Mouse (Mus musculus) gastrocnemius, adult 8-10 months (tissue): Measurements from ENCODE around the gene Plcg1. TPM values are rescaled to one million over a fixed set of nuclear protein-coding genes. Genes with fewer than 3 reads are reported as not detected.

Experiments
- DNase-seq, 2 experiments: peaks; one replicate each; pipeline ENCODE4 v3.0.0; 2022; ENCODE audit warnings: low spot score in 2 of 2
- total RNA-seq, 4 experiments: library from RNA; stranded (reverse); gene quantifications; 2 replicates each; pipeline ENCODE4 v1.2.4; 2022

Plcg1 gene
- 10 to 100 TPM; 16.4 to 24.8 (median 19.4) TPM for total RNA-seq

- DNase-seq: peak; percentile 91 to 92
Measured at GRCm38 (mm10) chr2:160731117-160731838, at the start of gene Plcg1. Gene Plcg1, plus strand, starts transcription at chr2:160731300.

DNA sequence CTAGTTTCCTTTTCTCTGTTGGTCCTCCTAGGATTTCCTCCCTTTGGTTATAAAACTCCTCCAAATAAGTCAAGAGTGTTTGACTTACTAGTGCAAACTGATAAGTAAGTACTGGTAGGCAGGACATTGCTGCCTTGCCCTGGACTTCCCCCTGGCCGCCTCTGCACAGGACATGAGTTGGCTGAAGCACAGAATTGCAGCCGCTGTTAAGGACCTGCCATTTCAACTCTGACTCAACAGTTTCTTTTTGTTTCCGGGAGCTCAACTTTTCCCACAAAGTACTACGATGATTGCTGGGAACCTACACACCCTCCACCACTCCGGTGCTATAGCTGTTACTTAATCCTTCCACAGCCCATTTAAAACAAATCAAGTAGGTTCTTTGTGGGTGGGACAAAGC lies 30.8 kb upstream of the Plcg1 start:
- peak; percentile 11 to 21 for DNase-seq

DNA sequence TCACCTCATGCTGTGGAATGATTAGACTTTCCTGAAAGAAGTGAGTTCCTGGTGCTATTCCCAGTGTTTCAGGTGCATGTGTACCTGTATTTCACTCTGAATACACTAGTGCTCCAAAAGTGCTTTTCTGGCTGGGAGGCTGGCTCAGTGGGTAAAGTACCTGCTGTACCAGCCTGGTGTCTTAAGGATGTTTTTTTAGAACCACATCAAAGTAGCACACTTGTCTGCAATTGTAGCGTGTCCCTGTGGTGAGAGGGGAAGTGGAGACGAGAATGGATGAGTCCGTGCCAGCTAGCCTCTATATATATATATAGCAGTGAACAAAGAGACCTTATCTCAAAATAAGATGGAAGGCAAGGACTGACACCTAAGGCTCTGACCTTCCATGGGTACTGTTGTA lies 29.5 kb upstream of the Plcg1 start:
- no peak for DNase-seq

- DNase-seq: no peak
Measured at GRCm38 (mm10) chr2:160702824-160703223, 28.3 kb upstream of the Plcg1 start.

DNA sequence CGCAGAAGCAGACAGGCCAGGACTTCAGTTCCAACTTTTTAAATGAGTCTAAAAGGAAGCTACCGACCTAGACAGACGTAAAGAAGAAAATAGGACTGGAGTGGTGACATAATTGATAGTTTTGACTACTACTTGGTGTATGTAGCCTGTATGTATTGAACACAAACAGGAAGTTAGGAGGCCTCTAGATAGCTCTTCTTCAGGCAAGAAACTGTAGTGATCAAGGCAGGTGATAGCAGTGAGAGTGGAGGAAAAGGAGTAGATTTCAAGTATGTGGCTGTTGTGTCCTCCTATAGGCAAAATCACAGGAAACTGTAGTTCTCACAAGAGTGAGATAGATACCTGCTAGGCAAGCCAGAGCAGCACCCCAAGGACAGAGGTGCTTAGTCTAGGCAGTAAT lies 23.4 kb upstream of the Plcg1 start:
- no peak for DNase-seq

DNA sequence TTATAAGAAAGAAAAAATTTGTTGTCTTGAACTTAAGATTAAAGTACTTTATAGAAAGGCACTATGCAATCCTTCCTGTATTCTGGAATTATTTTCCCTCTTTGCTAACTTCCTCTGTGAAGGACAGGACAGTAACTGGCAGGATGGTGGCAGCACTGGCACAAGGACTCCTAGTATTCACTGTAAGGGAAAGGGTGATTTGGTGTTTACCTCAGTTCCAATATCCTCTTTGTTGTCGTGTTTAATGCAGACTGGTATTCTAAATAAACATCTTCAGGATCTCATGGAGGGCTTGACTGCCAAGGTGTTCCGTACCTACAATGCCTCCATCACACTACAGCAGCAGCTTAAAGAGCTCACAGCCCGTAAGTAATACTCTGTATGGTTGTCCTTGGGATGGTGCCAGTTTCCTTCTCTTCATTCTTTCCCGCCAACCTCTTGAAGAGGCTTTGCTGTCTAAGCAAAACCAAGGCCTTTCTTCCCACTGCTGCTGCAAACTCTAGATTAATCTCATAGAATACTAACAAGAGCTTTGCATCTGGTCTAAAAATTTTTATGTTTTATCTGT lies 15.6 kb upstream of the Plcg1 start:
- DNase-seq: no peak

DNA sequence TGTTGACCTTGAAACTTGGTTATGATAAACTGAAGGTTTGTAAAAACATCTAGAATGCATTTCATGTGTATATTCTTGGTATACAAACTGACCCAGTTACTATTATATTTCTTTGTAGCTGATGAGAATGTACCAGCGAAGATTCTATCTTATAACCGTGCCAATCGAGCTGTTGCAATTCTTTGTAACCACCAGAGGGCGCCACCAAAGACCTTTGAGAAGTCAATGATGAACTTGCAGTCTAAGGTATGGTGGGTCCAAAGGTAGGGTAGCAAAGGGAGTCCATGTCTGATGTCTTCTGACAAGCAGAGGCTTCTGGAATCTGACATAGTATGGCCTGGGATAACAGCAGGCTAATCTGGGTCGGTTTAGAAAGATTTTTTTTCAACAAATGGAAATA lies 13.8 kb upstream of the Plcg1 start:
- no peak for DNase-seq

GRCm38 (mm10) chr2:160718811-160719210 lies 12.3 kb upstream of the Plcg1 start:
- no peak for DNase-seq

- DNase-seq: no peak
Measured at GRCm38 (mm10) chr2:160722714-160723113, 8.4 kb upstream of the Plcg1 start.

GRCm38 (mm10) chr2:160723613-160724375 lies 7.3 kb upstream of the Plcg1 start:
- DNase-seq: no peak

DNA sequence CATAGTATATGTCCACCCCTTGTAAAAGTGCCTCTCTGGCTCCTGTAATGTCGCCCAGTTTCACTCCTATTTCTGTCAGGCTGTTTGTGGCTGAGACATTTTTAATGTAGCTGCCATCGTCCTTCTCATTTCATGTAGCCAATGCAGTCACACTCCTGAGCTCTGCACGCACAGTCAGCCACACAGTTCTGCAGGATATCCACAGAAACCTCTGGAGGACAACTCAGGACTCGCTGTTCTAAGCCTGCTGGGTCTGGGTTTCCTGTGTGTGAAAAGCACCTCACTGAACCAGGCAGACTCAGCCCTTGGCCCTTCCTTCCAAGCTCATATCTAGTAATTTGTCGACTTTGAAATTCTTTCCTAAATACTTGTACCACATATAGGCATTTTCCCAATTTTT lies 6.6 kb upstream of the Plcg1 start:
- no peak for DNase-seq

DNA sequence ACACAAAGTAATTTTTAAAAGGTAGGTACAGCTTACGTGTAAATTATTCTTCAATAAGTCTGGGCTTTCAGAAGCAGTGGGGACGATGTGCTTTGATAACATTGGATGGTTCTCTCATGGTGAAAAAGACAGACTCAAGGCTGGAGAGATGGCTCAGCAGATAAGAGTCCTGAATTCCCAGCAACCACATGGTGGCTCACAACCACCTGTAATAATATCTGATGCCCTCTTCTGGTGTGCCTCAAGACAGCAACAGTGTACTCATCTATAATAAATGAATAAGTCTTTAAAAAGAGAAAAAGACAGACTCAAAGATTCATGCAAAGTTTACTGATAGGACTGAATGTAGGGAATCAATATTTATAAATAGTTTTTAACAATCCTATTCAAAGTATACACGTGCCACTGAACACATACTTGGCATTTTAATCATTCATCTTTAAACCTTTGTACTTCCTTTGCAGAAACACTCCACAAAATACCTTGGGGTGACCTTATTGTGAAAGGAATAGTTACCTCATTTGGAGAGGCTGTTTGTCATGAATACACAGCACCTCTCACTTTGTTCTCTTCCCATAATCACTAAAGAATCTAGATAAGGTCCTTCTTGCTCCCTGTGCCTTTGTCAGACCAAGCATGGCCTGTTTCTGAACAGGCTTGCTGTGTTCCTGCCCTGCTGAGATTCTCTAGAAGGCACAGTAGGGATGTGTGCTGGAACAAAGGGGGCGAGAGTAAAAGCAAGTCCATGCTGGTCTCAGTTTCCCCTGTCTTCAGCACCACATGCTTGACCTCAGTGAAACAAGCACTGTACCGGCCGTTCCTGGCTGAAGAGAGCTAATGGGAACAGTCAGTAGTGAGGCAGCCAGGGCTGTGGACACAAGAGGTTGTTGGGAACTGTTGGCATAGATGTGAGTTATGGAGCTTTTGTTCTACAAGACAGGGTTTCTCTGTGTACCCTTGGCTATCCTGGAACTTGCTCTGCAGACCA lies 4.9 kb upstream of the Plcg1 start:
- DNase-seq: no peak

- DNase-seq: no peak
Measured at GRCm38 (mm10) chr2:160728972-160729371, 2.1 kb upstream of the Plcg1 start.

GRCm38 (mm10) chr2:160729436-160729835 lies 1.7 kb upstream of the Plcg1 start:
- no peak for DNase-seq

DNA sequence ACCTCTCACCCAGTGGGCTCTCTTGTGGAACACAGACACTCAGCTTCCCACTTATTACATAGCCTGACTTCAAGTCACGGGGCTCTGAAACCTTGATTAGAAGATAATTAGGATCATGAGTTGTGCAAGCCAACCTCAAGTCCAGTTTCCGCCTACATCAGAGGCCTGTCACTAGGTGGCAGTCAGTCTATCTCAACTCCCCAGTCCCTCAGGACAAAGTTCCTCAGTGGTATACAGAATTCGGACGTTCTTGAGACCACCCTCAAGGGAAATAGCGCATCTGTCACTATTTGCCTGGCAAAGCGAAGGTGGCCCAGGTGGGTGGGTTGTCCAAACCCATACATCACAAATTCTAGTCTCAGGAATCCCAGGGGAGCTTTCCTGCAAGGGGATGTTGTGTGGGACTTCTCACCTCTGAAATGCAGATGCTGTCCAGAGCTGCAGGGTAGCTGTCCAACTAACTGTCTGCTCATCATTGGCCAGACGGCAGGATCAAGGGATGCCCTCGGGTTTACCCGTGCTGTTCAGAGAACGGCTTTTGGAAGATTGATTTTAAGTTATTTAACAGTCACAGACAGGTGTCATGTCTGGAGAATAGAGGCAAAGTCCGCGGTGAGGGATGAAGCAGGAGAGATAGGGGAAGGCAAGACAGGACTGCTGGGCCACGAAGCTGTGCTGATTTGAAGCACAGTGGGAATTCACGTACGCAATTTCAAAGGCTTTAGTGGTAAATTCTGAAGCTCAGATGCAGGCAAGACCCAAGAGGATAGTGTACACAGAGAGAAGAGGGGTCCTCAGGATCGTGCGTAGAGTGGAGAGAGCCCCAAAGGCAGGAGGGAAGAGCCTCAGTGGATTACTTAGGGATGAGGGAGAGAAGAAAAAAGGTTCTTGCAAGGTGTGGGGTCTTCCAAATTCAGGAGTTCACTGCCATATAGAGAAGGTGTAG lies 976 bp upstream of the Plcg1 start:
- no peak for DNase-seq

GRCm38 (mm10) chr2:160730797-160731116 lies 343 bp upstream of the Plcg1 start:
- no peak for DNase-seq

GRCm38 (mm10) chr2:160731839-160732261 lies 750 bp downstream of the Plcg1 start:
- peak; percentile 51 to 64 for DNase-seq

GRCm38 (mm10) chr2:160732420-160732995 lies 1.4 kb downstream of the Plcg1 start:
- DNase-seq: no peak

- no peak for DNase-seq
Measured at GRCm38 (mm10) chr2:160733131-160733531, 2.0 kb downstream of the Plcg1 start.

DNA sequence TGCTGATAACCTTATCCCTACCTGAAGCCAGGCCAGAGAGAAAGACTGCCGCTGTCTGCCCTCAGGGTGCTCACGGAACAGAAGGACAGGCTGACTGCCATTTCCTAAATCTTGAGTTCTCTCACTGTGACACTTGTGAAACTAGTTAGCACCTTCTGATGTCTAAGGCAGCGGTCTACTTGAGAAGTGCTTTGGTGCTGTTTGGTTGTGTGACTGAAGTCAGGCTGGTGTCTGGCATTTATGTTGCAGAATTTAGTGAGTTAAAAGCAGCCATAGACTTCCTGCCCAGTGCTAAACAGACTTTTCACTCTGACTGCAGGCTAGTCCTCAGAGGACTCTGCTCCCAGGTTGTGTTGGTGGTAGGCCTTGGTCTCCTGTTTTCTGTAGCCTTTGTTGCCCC lies 3.2 kb downstream of the Plcg1 start:
- no peak for DNase-seq
